Mouse (Mus musculus): ENCODE data around the gene Gm11027. TPM values are rescaled to one million over a fixed set of nuclear protein-coding genes. Genes with fewer than 3 reads are reported as not detected.

The Gm11027 gene
- total RNA-seq, 2 experiments from 2014 or later, result not detected

Small RNA genes within 50 kb of the gene (microRNA-seq; reads per million reads assigned to microRNA genes)
- gene Gm23190, result 0 reads per million in 2 experiments

Other genes starting within 250 kb of the Gm11027 start
- gene Zfp386, start 227.7 kb upstream of the Gm11027 start, total RNA-seq (2021), result 10 to 100 TPM; 24.6 to 30.7 TPM
- 1 to 10 TPM; 1.0 to 1.3 TPM for gene Vipr2, start 197.7 kb upstream of the Gm11027 start, total RNA-seq (2021)
- gene Wdr60, start 12.4 kb upstream of the Gm11027 start, total RNA-seq (2021), result 10 to 100 TPM; 17.2 to 18.2 TPM
- 10 to 100 TPM; 57.8 to 58.5 TPM for gene Esyt2, start 5.8 kb downstream of the Gm11027 start, total RNA-seq (2021)
- gene Ncapg2, start 130.0 kb downstream of the Gm11027 start, total RNA-seq (2021), result 1 to 10 TPM; 5.7 to 7.0 TPM
- gene Ptprn2, start 210.3 kb downstream of the Gm11027 start, total RNA-seq (2021), result 100 to 1,000 TPM; 307 to 332 TPM

Measured in left cerebral cortex, adult 18-20 months (tissue).